Mouse (Mus musculus): ENCODE measurements around the gene Gm20388. TPM values are rescaled to one million over a fixed set of nuclear protein-coding genes. Genes with fewer than 3 reads are reported as not detected.

The Gm20388 gene
- polyA plus RNA-seq, 1 experiment from 2014 or later = not detected

GRCm38 (mm10) chr8:121201651-121202050 is 1291.0 kb downstream of the Gm20388 start:
- 64% methylated on average over 7 of the region's 7 CpGs for WGBS
- Histone ChIP-seq H3K4me3 (no peak overlapping the region), H3K9ac (0 out of 2 replicates have a peak overlapping the region, but pooled peaks have one; percentile 5), H3K9me3 (no peaks in the 10 kb centered on the region), H3K27me3 (replicated peaks) (peaks cover 3% of the 10 kb centered on the region; the same call in 1 of the 2 replicates), H3K36me3 (no peaks in the 10 kb centered on the region), H3K4me2 (no peak overlapping the region), H3K4me1 (peaks cover 41% of the 10 kb centered on the region), H3K27ac (replicated peaks) (peak overlapping the region; percentile 48)
- no peak for ATAC-seq (ENCODE audit: extremely low read depth, insufficient number of reproducible peaks, low FRiP score, low TSS enrichment)

- H3K27ac ChIP-seq (replicated peaks) = no peak overlapping the region
- no peak for ATAC-seq (ENCODE audit: extremely low read depth, insufficient number of reproducible peaks, low FRiP score, low TSS enrichment)
- 64% methylated on average over 19 of the region's 19 CpGs for WGBS
These were observed 1293.2 kb downstream of the Gm20388 start for GRCm38 (mm10) chr8:121203612-121204376.

GRCm38 (mm10) chr8:121207171-121207570 is 1296.5 kb downstream of the Gm20388 start:
- WGBS = 83% methylated on average over 2 of the region's 2 CpGs
- Histone ChIP-seq H3K4me3 (no peak overlapping the region), H3K36me3 (no peaks in the 10 kb centered on the region), H3K27me3 (replicated peaks) (peaks cover 8% of the 10 kb centered on the region; the same call in 1 of the 2 replicates), H3K4me1 (no peaks in the 10 kb centered on the region), H3K27ac (replicated peaks) (no peak overlapping the region), H3K9ac (no peak overlapping the region), H3K9me3 (no peaks in the 10 kb centered on the region), H3K4me2 (no peak overlapping the region)
- ATAC-seq (ENCODE audit: extremely low read depth, insufficient number of reproducible peaks, low FRiP score, low TSS enrichment) = no peak

More at GRCm38 (mm10) chr8:121203612-121204376, 1293.2 kb downstream of the Gm20388 start:
- Histone ChIP-seq H3K9me3 (no peaks in the 10 kb centered on the region), H3K27me3 (replicated peaks) (peaks cover 2% of the 10 kb centered on the region; the same call in 1 of the 2 replicates), H3K4me2 (no peak overlapping the region), H3K4me1 (peaks cover 28% of the 10 kb centered on the region), H3K9ac (no peak overlapping the region), H3K4me3 (no peak overlapping the region), H3K36me3 (no peaks in the 10 kb centered on the region)

GRCm38 (mm10) chr8:121210627-121211026 is 1300.0 kb downstream of the Gm20388 start:
- Histone ChIP-seq H3K27ac (replicated peaks) (no peak overlapping the region), H3K4me2 (no peak overlapping the region), H3K4me3 (no peak overlapping the region), H3K27me3 (replicated peaks) (peaks cover 8% of the 10 kb centered on the region; the same call in 1 of the 2 replicates), H3K36me3 (no peaks in the 10 kb centered on the region), H3K9me3 (peaks cover 6% of the 10 kb centered on the region; the same call in 1 of the 2 replicates), H3K4me1 (no peaks in the 10 kb centered on the region), H3K9ac (no peak overlapping the region)
- WGBS = 71% methylated on average over 3 of the region's 3 CpGs
- ATAC-seq (ENCODE audit: extremely low read depth, insufficient number of reproducible peaks, low FRiP score, low TSS enrichment) = no peak

GRCm38 (mm10) chr8:121213236-121213635 is 1302.6 kb downstream of the Gm20388 start:
- Histone ChIP-seq H3K27me3 (replicated peaks) (peaks cover 8% of the 10 kb centered on the region; the same call in 1 of the 2 replicates), H3K9ac (no peak overlapping the region), H3K4me2 (no peak overlapping the region), H3K27ac (replicated peaks) (no peak overlapping the region), H3K4me3 (no peak overlapping the region), H3K4me1 (no peaks in the 10 kb centered on the region), H3K9me3 (peaks cover 6% of the 10 kb centered on the region), H3K36me3 (no peaks in the 10 kb centered on the region)
- WGBS = 48% methylated on average over 15 of the region's 15 CpGs
- no peak for ATAC-seq (ENCODE audit: extremely low read depth, insufficient number of reproducible peaks, low FRiP score, low TSS enrichment)

- H3K4me3 ChIP-seq = no peak overlapping the region
- H3K4me1 ChIP-seq = no peaks in the 10 kb centered on the region
- H3K27me3 ChIP-seq (replicated peaks) = peaks cover 8% of the 10 kb centered on the region; the same call in 1 of the 2 replicates
- no peak overlapping the region for H3K27ac ChIP-seq (replicated peaks)
- peaks cover 10% of the 10 kb centered on the region for H3K9me3 ChIP-seq
- no peaks in the 10 kb centered on the region for H3K36me3 ChIP-seq
- no peak overlapping the region for H3K9ac ChIP-seq
- ATAC-seq (ENCODE audit: extremely low read depth, insufficient number of reproducible peaks, low FRiP score, low TSS enrichment) = no peak
- no peak overlapping the region for H3K4me2 ChIP-seq
- 46% methylated on average over 10 of the region's 10 CpGs for WGBS
These were observed 1303.0 kb downstream of the Gm20388 start for GRCm38 (mm10) chr8:121213651-121214050.

- Histone ChIP-seq H3K4me2 (no peak overlapping the region), H3K9ac (no peak overlapping the region), H3K36me3 (no peaks in the 10 kb centered on the region), H3K27me3 (replicated peaks) (peaks cover 4% of the 10 kb centered on the region; the same call in 1 of the 2 replicates), H3K9me3 (peaks cover 10% of the 10 kb centered on the region), H3K4me3 (no peak overlapping the region), H3K4me1 (peaks cover 4% of the 10 kb centered on the region), H3K27ac (replicated peaks) (no peak overlapping the region)
- WGBS = 79% methylated on average over 10 of the region's 10 CpGs
- no peak for ATAC-seq (ENCODE audit: extremely low read depth, insufficient number of reproducible peaks, low FRiP score, low TSS enrichment)
These were observed 1304.3 kb downstream of the Gm20388 start for GRCm38 (mm10) chr8:121214975-121215374.

- no peak overlapping the region for H3K4me2 ChIP-seq
- H3K4me1 ChIP-seq = peaks cover 14% of the 10 kb centered on the region
- H3K4me3 ChIP-seq = no peak overlapping the region
- no peak for ATAC-seq (ENCODE audit: extremely low read depth, insufficient number of reproducible peaks, low FRiP score, low TSS enrichment)
- no peak overlapping the region for H3K27ac ChIP-seq (replicated peaks)
- 77% methylated on average over 10 of the region's 10 CpGs for WGBS
- H3K9me3 ChIP-seq = peaks cover 10% of the 10 kb centered on the region
- no peak overlapping the region for H3K9ac ChIP-seq
- H3K36me3 ChIP-seq = no peaks in the 10 kb centered on the region
- H3K27me3 ChIP-seq (replicated peaks) = peaks cover 2% of the 10 kb centered on the region
These were observed 1305.9 kb downstream of the Gm20388 start for GRCm38 (mm10) chr8:121216441-121216949.

- ATAC-seq (ENCODE audit: extremely low read depth, insufficient number of reproducible peaks, low FRiP score, low TSS enrichment) = no peak
- Histone ChIP-seq H3K9ac (no peak overlapping the region), H3K36me3 (no peaks in the 10 kb centered on the region), H3K4me2 (no peak overlapping the region), H3K27ac (replicated peaks) (no peak overlapping the region), H3K4me1 (peaks cover 14% of the 10 kb centered on the region), H3K9me3 (peaks cover 10% of the 10 kb centered on the region), H3K27me3 (replicated peaks) (peaks cover 20% of the 10 kb centered on the region), H3K4me3 (no peak overlapping the region)
- WGBS = 83% methylated on average over 3 of the region's 3 CpGs
These were observed 1307.8 kb downstream of the Gm20388 start for GRCm38 (mm10) chr8:121218486-121218885.

- no peak for ATAC-seq (ENCODE audit: extremely low read depth, insufficient number of reproducible peaks, low FRiP score, low TSS enrichment)
- Histone ChIP-seq H3K9ac (no peak overlapping the region), H3K4me1 (peaks cover 16% of the 10 kb centered on the region), H3K36me3 (no peaks in the 10 kb centered on the region), H3K4me3 (peak overlapping the region; percentile 0; the same call in 1 of the 2 replicates), H3K9me3 (peaks cover 5% of the 10 kb centered on the region; the same call in 1 of the 2 replicates), H3K27me3 (replicated peaks) (peaks cover 21% of the 10 kb centered on the region), H3K4me2 (peak overlapping the region; percentile 29), H3K27ac (replicated peaks) (no peak overlapping the region)
- 35% methylated on average over 33 of the region's 33 CpGs for WGBS
These were observed 1309.7 kb downstream of the Gm20388 start for GRCm38 (mm10) chr8:121220103-121220899.

- peaks cover 40% of the 10 kb centered on the region for H3K27me3 ChIP-seq (replicated peaks)
- H3K9me3 ChIP-seq = no peaks in the 10 kb centered on the region
- H3K4me1 ChIP-seq = peaks cover 22% of the 10 kb centered on the region
- no peak overlapping the region for H3K27ac ChIP-seq (replicated peaks)
- no peak overlapping the region for H3K4me3 ChIP-seq
- no peak overlapping the region for H3K4me2 ChIP-seq
- no peak overlapping the region for H3K9ac ChIP-seq
- no peak for ATAC-seq (ENCODE audit: extremely low read depth, insufficient number of reproducible peaks, low FRiP score, low TSS enrichment)
- no peaks in the 10 kb centered on the region for H3K36me3 ChIP-seq
- 48% methylated on average over 8 of the region's 8 CpGs for WGBS
These were observed 1314.1 kb downstream of the Gm20388 start for GRCm38 (mm10) chr8:121224709-121225108.

Measured in heart, embryonic 13.5 days (tissue).